Comparison of ENCODE assay signal across 18 mouse cellular contexts in the genomic region with DNA sequence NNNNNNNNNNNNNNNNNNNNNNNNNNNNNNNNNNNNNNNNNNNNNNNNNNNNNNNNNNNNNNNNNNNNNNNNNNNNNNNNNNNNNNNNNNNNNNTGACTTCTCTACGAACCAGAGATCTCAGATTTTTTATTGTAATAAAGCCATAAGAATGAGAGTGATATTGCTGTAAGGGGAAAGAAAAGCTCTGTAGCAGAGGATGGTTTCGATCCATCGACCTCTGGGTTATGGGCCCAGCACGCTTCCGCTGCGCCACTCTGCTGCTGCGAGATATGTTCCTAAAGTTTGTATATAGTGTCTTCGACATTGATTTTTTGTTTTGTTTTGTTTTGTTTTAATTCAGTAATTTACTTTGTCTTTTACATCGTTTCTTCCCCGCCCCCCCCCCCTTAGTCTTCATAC. TPM values are rescaled to one million over a fixed set of nuclear protein-coding genes. Genes with fewer than 3 reads are reported as not detected.
A peak's percentile ranks its signal among the peaks of the same experiment; 100 is the strongest.
DNase-seq lines count a peak whose midpoint lies in the region; ATAC-seq lines count a peak whose summit lies in the region.
"Had no signal": no experiment of that assay in that cellular context is flagged by ENCODE, and none has a peak within 500 bp of the region (broad histone marks: within the 10 kb centered on the region; RNA-seq: fewer than 3 reads in every experiment).

No protein-coding gene starts in this region.

- no peaks in the 10 kb centered on the region for H3K36me3 ChIP-seq in heart, embryonic 12.5 days
- no peaks in the 10 kb centered on the region for H3K36me3 ChIP-seq in embryonic facial prominence, embryonic 10.5 days (replicated peaks)
- H3K36me3 ChIP-seq: limb, embryonic 15.5 days had no signal

- WGBS in heart, embryonic 12.5 days, result 16% methylated on average over 10 of the region's 10 CpGs
- WGBS in embryonic facial prominence, embryonic 10.5 days, result 4% methylated on average over 10 of the region's 10 CpGs

- H3K4me3 ChIP-seq in heart, embryonic 12.5 days, result peak overlapping the region; percentile 25; the same call in 1 of the 2 replicates
- H3K4me3 ChIP-seq in embryonic facial prominence, embryonic 10.5 days, result peak overlapping the region; percentile 44
- H3K4me3 ChIP-seq: limb, embryonic 15.5 days had no signal

- 0 out of 2 replicates have a peak, but pooled peaks cover 4% of the 10 kb centered on the region for H3K4me1 ChIP-seq in heart, embryonic 12.5 days (replicated peaks)
- H3K4me1 ChIP-seq in embryonic facial prominence, embryonic 10.5 days, result peaks cover 26% of the 10 kb centered on the region

- DNase-seq in heart, adult 11 months, result no peak
- peak; percentile 1 for DNase-seq in thymus, postnatal 0 days (ENCODE audit: low spot score)
- DNase-seq in thymus, postnatal 36 days, result no peak
- DNase-seq in embryonic facial prominence, embryonic 10.5 days (ENCODE audit: low spot score), result peak; percentile 45
- DNase-seq in retina, embryonic 14.5 days (ENCODE audit: low spot score), result no peak
- no peak for DNase-seq in left cerebral cortex, postnatal 36 days (ENCODE audit: low spot score in 2 of 2)
- DNase-seq in kidney, adult 18-20 months, result no peak
- DNase-seq: heart, adult 18-20 months; kidney, adult 11 months; right cerebral cortex, postnatal 14 days had no signal

- no peak for ATAC-seq in heart, embryonic 12.5 days (ENCODE audit: insufficient number of reproducible peaks, low FRiP score)
- ATAC-seq: CD4-positive, CD25-positive, alpha-beta regulatory T cell, adult 4 months had no signal

- no peak overlapping the region for H3K9ac ChIP-seq in heart, embryonic 12.5 days
- H3K9ac ChIP-seq: limb, embryonic 15.5 days had no signal

- no peak overlapping the region for H3K27ac ChIP-seq in heart, embryonic 12.5 days (ENCODE audit: poor library complexity, severe bottlenecking)
- no peak overlapping the region for H3K27ac ChIP-seq in embryonic facial prominence, embryonic 10.5 days (replicated peaks)
- H3K27ac ChIP-seq: limb, embryonic 15.5 days had no signal

- intact Hi-C loops in left cerebral cortex, postnatal 36 days (cut with DNase I), result no loop called here

- H3K27me3 ChIP-seq in heart, embryonic 12.5 days (replicated peaks), result no peaks in the 10 kb centered on the region
- H3K27me3 ChIP-seq in embryonic facial prominence, embryonic 10.5 days (replicated peaks; ENCODE audit: low read depth, poor library complexity, severe bottlenecking), result no peaks in the 10 kb centered on the region
- H3K27me3 ChIP-seq: limb, embryonic 15.5 days had no signal

- peak overlapping the region; percentile 44 for H3K4me2 ChIP-seq in heart, embryonic 12.5 days
- H3K4me2 ChIP-seq: limb, embryonic 15.5 days; midbrain, embryonic 11.5 days had no signal

- H3K9me3 ChIP-seq in heart, embryonic 12.5 days (replicated peaks), result no peaks in the 10 kb centered on the region
- H3K9me3 ChIP-seq in embryonic facial prominence, embryonic 10.5 days, result no peaks in the 10 kb centered on the region
- H3K9me3 ChIP-seq: limb, embryonic 15.5 days had no signal

RNA-seq across cellular contexts. Expression of gene Zfp184, which starts 13.9 kb away (rescaled TPM):
- 7.5 and 8.3 TPM in 2 replicates for polyA plus RNA-seq in heart, embryonic 12.5 days (2016; fragmentation: Nextera tagmentation; extraction: Ambion mirVana)
- 3.7 and 4.4 TPM in 2 replicates for polyA plus RNA-seq in thymus, postnatal 0 days (2015; fragmentation: Nextera tagmentation; extraction: Ambion mirVana)
- 23.1 and 24.9 TPM in 2 replicates for polyA plus RNA-seq in embryonic facial prominence, embryonic 10.5 days (2016; fragmentation: Nextera tagmentation; extraction: Ambion mirVana)
- 1 to 10 TPM; 3.7 to 4.2 TPM for total RNA-seq in left cerebral cortex, postnatal 36 days (2021)

RNA-seq across cellular contexts. Expression of gene Pom121l2, which starts 50.0 kb away (rescaled TPM):
- polyA plus RNA-seq in heart, embryonic 12.5 days (2016; fragmentation: Nextera tagmentation; extraction: Ambion mirVana), result 0.13 and 0.14 TPM in 2 replicates
- polyA plus RNA-seq in thymus, postnatal 0 days (2015; fragmentation: Nextera tagmentation; extraction: Ambion mirVana), result 0.14 and 0.18 TPM in 2 replicates
- polyA plus RNA-seq in embryonic facial prominence, embryonic 10.5 days (2016; fragmentation: Nextera tagmentation; extraction: Ambion mirVana), result 0.06 TPM in 1 of 2 replicates, not detected in the other
- total RNA-seq in left cerebral cortex, postnatal 36 days (2021), result not detected
- total RNA-seq: adrenal gland, postnatal 4 days; heart, adult 18-20 months; hematopoietic stem cell, adult 5-6 weeks; left cerebral cortex, adult 18-20 months had no signal
- polyA plus RNA-seq: CD4-positive, CD25-positive, alpha-beta regulatory T cell, adult 4 months; cortical plate, adult 2 months; midbrain, embryonic 11.5 days had no signal

Comparison
In these comparisons a context has a peak if more than half of its experiments do, and no peak if none do; other contexts are left out.
1. DNase-seq: peak in thymus, postnatal 0 days (single experiment) and embryonic facial prominence, embryonic 10.5 days (single experiment); none in heart, adult 11 months (single experiment), thymus, postnatal 36 days (0 of 2), retina, embryonic 14.5 days (single experiment), left cerebral cortex, postnatal 36 days (0 of 2) and kidney, adult 18-20 months (single experiment).